Mouse (Mus musculus) thymus, adult 2 months (tissue): ENCODE measurements at regions not wholly inside any gene's neighbourhood (a gene's known extent, or its start where the extent isn't known, plus 50 kb on each side); places are given as distances from the start of the nearest gene placed in this dataset.

Experiments
- CTCF ChIP-seq: fragments of 200-500 bp; IDR thresholded peaks from 2 replicates; pipeline ENCODE4 v1.5.1; 2012; ENCODE audit warnings: mild to moderate bottlenecking, control low read depth, low read length, moderate library complexity, borderline replicate concordance; ENCODE audit not compliant: control insufficient read depth, poor library complexity, insufficient read depth; ENCODE audit errors: extremely low read depth
- POLR2A ChIP-seq: fragments of 200-500 bp; IDR thresholded peaks from 2 replicates; pipeline ENCODE4 v1.6.1; 2012; ENCODE audit warnings: mild to moderate bottlenecking, low read length, control low read depth, moderate library complexity; ENCODE audit not compliant: control insufficient read depth, poor library complexity, insufficient read depth; ENCODE audit errors: extremely low read depth

DNA sequence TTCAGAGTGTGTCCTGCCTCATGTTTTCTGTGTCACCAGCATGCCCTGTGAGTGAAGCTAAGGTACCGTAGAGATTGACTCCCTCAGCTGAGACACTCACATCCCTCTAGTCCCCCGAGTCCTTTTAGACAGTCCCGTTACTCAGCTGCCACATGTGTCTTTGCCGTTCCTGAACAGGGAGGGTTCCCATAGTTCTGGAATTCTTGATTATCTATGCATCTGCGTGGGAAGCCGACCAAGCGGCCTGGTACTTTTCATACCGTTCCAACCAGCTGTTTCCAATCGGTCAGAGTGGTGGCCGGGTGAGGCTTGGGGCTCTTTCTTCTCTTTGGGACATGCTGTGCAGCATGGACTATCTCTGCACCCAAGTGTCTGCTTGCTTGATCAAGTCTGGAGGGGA, 82.3 kb upstream of the Spin1 start:
- TF ChIP-seq CTCF (no peak), POLR2A (no peak)
